Mouse (Mus musculus) right cerebral cortex, adult 18-20 months (tissue): ENCODE results near the gene Unc5b.

ENCODE experiments used
- DNase-seq: peaks from one replicate; pipeline ENCODE4 v3.0.0; 2022; ENCODE audit warnings: mixed read lengths

Gene Unc5b

GRCm38 (mm10) chr10:60820552-60820951 is 10.8 kb downstream of the Unc5b start:
- DNase-seq, result no peak

GRCm38 (mm10) chr10:60819654-60820192 is 11.7 kb downstream of the Unc5b start:
- no peak for DNase-seq

GRCm38 (mm10) chr10:60819179-60819578 is 12.2 kb downstream of the Unc5b start:
- no peak for DNase-seq

- DNase-seq, result no peak
Observed at GRCm38 (mm10) chr10:60818708-60819107, 12.7 kb downstream of the Unc5b start.

GRCm38 (mm10) chr10:60817868-60818267 is 13.5 kb downstream of the Unc5b start:
- DNase-seq, result no peak

GRCm38 (mm10) chr10:60816872-60817648 is 14.3 kb downstream of the Unc5b start:
- DNase-seq, result peak; percentile 78

GRCm38 (mm10) chr10:60815855-60816254 is 15.5 kb downstream of the Unc5b start:
- no peak for DNase-seq

- DNase-seq, result no peak
Observed at GRCm38 (mm10) chr10:60815059-60815458, 16.3 kb downstream of the Unc5b start.

GRCm38 (mm10) chr10:60814444-60815057 is 16.8 kb downstream of the Unc5b start:
- DNase-seq, result no peak

- no peak for DNase-seq
Observed at GRCm38 (mm10) chr10:60813606-60814005, 17.8 kb downstream of the Unc5b start.

- no peak for DNase-seq
Observed at GRCm38 (mm10) chr10:60811792-60812525, 19.4 kb downstream of the Unc5b start.

- no peak for DNase-seq
Observed at GRCm38 (mm10) chr10:60808447-60808846, 22.9 kb downstream of the Unc5b start.

- DNase-seq, result no peak
Observed at GRCm38 (mm10) chr10:60807531-60808185, 23.7 kb downstream of the Unc5b start.

GRCm38 (mm10) chr10:60806207-60806538 is 25.2 kb downstream of the Unc5b start:
- no peak for DNase-seq

- DNase-seq, result no peak
Observed at GRCm38 (mm10) chr10:60805436-60806206, 25.8 kb downstream of the Unc5b start.

GRCm38 (mm10) chr10:60804865-60805264 is 26.5 kb downstream of the Unc5b start:
- no peak for DNase-seq

GRCm38 (mm10) chr10:60803971-60804370 is 27.4 kb downstream of the Unc5b start:
- DNase-seq, result no peak

- DNase-seq, result no peak
Observed at GRCm38 (mm10) chr10:60801898-60802412, 29.4 kb downstream of the Unc5b start.

- DNase-seq, result no peak
Observed at GRCm38 (mm10) chr10:60801168-60801897, 30.0 kb downstream of the Unc5b start.

- no peak for DNase-seq
Observed at GRCm38 (mm10) chr10:60800295-60801167, 30.9 kb downstream of the Unc5b start.
